8 mouse cellular contexts compared by ENCODE assay signal in the genomic region with DNA sequence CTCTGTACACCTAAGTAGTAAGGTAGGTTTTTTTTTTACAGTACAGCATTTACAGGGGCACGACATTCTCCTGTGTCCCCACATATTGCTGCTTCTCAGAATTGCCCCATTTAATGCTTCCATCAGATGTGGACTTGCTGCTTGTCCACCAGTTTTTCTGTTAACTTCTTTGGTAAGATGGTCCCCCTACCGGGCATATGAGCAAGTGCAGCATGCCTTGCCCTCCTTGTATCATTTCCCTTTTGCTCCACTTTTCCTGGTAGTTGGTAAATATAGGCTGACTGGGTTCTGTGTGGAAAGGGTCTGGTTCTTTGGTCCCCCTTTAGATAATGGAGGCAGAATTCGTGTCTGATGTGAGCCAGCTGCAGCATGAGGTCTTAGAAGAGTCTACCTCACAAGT. TPM values are rescaled to one million over a fixed set of nuclear protein-coding genes. Genes with fewer than 3 reads are reported as not detected.
DNase-seq lines count a peak whose midpoint lies in the region; ATAC-seq and TF ChIP-seq lines count a peak whose summit lies in the region.

No protein-coding gene starts in this region.

- TF ChIP-seq POLR2A in liver, adult 2 months (IDR thresholded peaks at IDR 0.05; ENCODE audit: extremely low read depth, insufficient read depth, low read length), result no peak
- TF ChIP-seq POLR2A in bone marrow, adult 2 months (IDR thresholded peaks at IDR 0.05; ENCODE audit: borderline replicate concordance, control insufficient read depth, low read depth, low read length), result no peak

- H3K4me2 ChIP-seq in liver, embryonic 12.5 days, result no peak overlapping the region

- H3K79me2 ChIP-seq in liver, adult 2 months (ENCODE audit: control insufficient read depth, insufficient read depth, low read length), result no peaks in the 10 kb centered on the region

- H3K36me3 ChIP-seq in liver, adult 2 months (ENCODE audit: control insufficient read depth, insufficient read depth, low read length), result no peaks in the 10 kb centered on the region
- H3K36me3 ChIP-seq in liver, embryonic 12.5 days, result peaks cover 16% of the 10 kb centered on the region

- intact Hi-C loops in heart, postnatal 36 days (cut with DNase I), result loop anchor here (1.0 kb wide), 1 partner anchor 68 kb away; no protein-coding TSS in a partner anchor

- no peaks in the 10 kb centered on the region for H3K27me3 ChIP-seq in liver, adult 2 months (ENCODE audit: control insufficient read depth, insufficient read depth, low read length)
- peaks cover 32% of the 10 kb centered on the region for H3K27me3 ChIP-seq in liver, embryonic 12.5 days (replicated peaks)

- H3K27ac ChIP-seq in liver, adult 2 months (replicated peaks; ENCODE audit: insufficient read depth, low read depth, low read length), result no peak overlapping the region
- H3K27ac ChIP-seq in liver, embryonic 12.5 days, result no peak overlapping the region
- no peak overlapping the region for H3K27ac ChIP-seq in bone marrow, adult 2 months (ENCODE audit: control insufficient read depth, insufficient read depth, low read depth, low read length, poor library complexity)

- no peaks in the 10 kb centered on the region for H3K4me1 ChIP-seq in liver, adult 2 months (ENCODE audit: control insufficient read depth, insufficient read depth, low read length)
- H3K4me1 ChIP-seq in liver, embryonic 12.5 days, result peaks cover 19% of the 10 kb centered on the region
- no peaks in the 10 kb centered on the region for H3K4me1 ChIP-seq in bone marrow, adult 2 months (ENCODE audit: control insufficient read depth, insufficient read depth, low read length)

- WGBS in liver, adult 2 months, result 5% methylated on average over 3 of the region's 3 CpGs
- WGBS in liver, embryonic 12.5 days (ENCODE audit: insufficient replicate concordance), result 8% methylated on average over 3 of the region's 3 CpGs
- 18% methylated on average over 3 of the region's 3 CpGs for WGBS in bone marrow, adult 2 months

- H3K4me3 ChIP-seq in liver, adult 2 months (ENCODE audit: insufficient read depth, low read depth, low read length), result no peak overlapping the region
- no peak overlapping the region for H3K4me3 ChIP-seq in liver, embryonic 12.5 days
- no peak overlapping the region for H3K4me3 ChIP-seq in bone marrow, adult 2 months (replicated peaks; ENCODE audit: control insufficient read depth, low read depth, low read length)

- H3K9ac ChIP-seq in liver, adult 2 months (ENCODE audit: low read depth, low read length), result no peak overlapping the region
- no peak overlapping the region for H3K9ac ChIP-seq in liver, embryonic 12.5 days

- peak; percentile 57; the same call in 1 of the 2 replicates for TF ChIP-seq CTCF in liver, adult 2 months (IDR thresholded peaks at IDR 0.05; ENCODE audit: low read depth, low read length)
- TF ChIP-seq CTCF in bone marrow, adult 2 months (IDR thresholded peaks at IDR 0.05; ENCODE audit: control insufficient read depth, insufficient read depth, low read length), result peak; percentile 39

- no peaks in the 10 kb centered on the region for H3K9me3 ChIP-seq in liver, embryonic 12.5 days (replicated peaks)

- no peak for ATAC-seq in liver, embryonic 12.5 days

- peak; percentile 39 to 79 for DNase-seq in adrenal gland, adult (ENCODE audit: inconsistent age in 2 of 2, low spot score in 1 of 2)
- DNase-seq in adrenal gland, postnatal 4 days (ENCODE audit: low spot score in 2 of 2), result no peak
- DNase-seq in liver, adult 2 months (ENCODE audit: extremely low read depth, low read depth, low spot score), result peak; percentile 59
- DNase-seq in heart, postnatal 36 days, result peak; percentile 32 to 42
- DNase-seq in left cerebral cortex, adult 18-20 months (ENCODE audit: low spot score in 2 of 2), result peak; percentile 48 to 55
- peak; percentile 41 for DNase-seq in right cerebral cortex, postnatal 25 days

RNA-seq across cellular contexts. Expression of a gene that starts 5.2 kb away (rescaled TPM):
- total RNA-seq in adrenal gland, postnatal 4 days (2021), result under 1 TPM; 0.59 to 0.62 TPM
- total RNA-seq in liver, adult 2 months (2014; rRNA removed), result 1.2 and 1.3 TPM in 2 replicates
- 2.1 and 2.2 TPM in 2 replicates for polyA plus RNA-seq in liver, adult 2 months (2012; rRNA removed)
- 0.37 and 0.49 TPM in 2 replicates for polyA plus RNA-seq in liver, embryonic 12.5 days (2016; fragmentation: Nextera tagmentation; extraction: Ambion mirVana)
- not detected in 2 replicates for polyA plus RNA-seq in bone marrow, adult 2 months (2011; ENCODE audit: insufficient read depth, insufficient read length, low replicate concordance, missing spikeins)
- total RNA-seq in heart, postnatal 36 days (2021), result not detected
- total RNA-seq in left cerebral cortex, adult 18-20 months (2021), result under 1 TPM; 0.30 to 0.49 TPM

RNA-seq across cellular contexts. Expression of a gene that starts 14.1 kb away (rescaled TPM):
- 10 to 100 TPM; 42.8 to 47.2 TPM for total RNA-seq in adrenal gland, postnatal 4 days (2021)
- 17.5 and 18.5 TPM in 2 replicates for total RNA-seq in liver, adult 2 months (2014; rRNA removed)
- polyA plus RNA-seq in liver, adult 2 months (2012; rRNA removed), result 21.5 and 27.3 TPM in 2 replicates
- polyA plus RNA-seq in liver, embryonic 12.5 days (2016; fragmentation: Nextera tagmentation; extraction: Ambion mirVana), result 17.2 and 17.5 TPM in 2 replicates
- polyA plus RNA-seq in bone marrow, adult 2 months (2011; ENCODE audit: insufficient read depth, insufficient read length, low replicate concordance, missing spikeins), result 9.5 and 14.6 TPM in 2 replicates
- total RNA-seq in heart, postnatal 36 days (2021), result 10 to 100 TPM; 34.1 to 44.3 TPM
- total RNA-seq in left cerebral cortex, adult 18-20 months (2021), result 10 to 100 TPM; 18.3 to 19.4 TPM

Comparison
In these comparisons a context has a peak if more than half of its experiments do, and no peak if none do; other contexts are left out.
1. DNase-seq: peak in adrenal gland, adult (2 of 2), liver, adult 2 months (single experiment), heart, postnatal 36 days (2 of 2), left cerebral cortex, adult 18-20 months (2 of 2) and right cerebral cortex, postnatal 25 days (single experiment); none in adrenal gland, postnatal 4 days (0 of 2).